Mouse (Mus musculus): ENCODE results near the gene Tmem234.

- no peak for TF ChIP-seq CTCF (IDR thresholded peaks at IDR 0.05; ENCODE audit: borderline replicate concordance, insufficient read depth, low read depth, low read length)
- TF ChIP-seq POLR2A (IDR thresholded peaks at IDR 0.05; ENCODE audit: borderline replicate concordance, insufficient read depth, low read length): no peak
These were observed 61.9 kb downstream of the Tmem234 start for GRCm38 (mm10) chr4:129662255-129662813.

Measured in cerebellum, adult 2 months (tissue).